Mouse (Mus musculus): ENCODE results near the gene Cxcr3. TPM values are rescaled to one million over a fixed set of nuclear protein-coding genes. Genes with fewer than 3 reads are reported as not detected.

The Cxcr3 gene
- 0.09 TPM in 1 of 2 replicates, not detected in the other for polyA plus RNA-seq (2016; fragmentation: Nextera tagmentation; extraction: Ambion mirVana)

DNA sequence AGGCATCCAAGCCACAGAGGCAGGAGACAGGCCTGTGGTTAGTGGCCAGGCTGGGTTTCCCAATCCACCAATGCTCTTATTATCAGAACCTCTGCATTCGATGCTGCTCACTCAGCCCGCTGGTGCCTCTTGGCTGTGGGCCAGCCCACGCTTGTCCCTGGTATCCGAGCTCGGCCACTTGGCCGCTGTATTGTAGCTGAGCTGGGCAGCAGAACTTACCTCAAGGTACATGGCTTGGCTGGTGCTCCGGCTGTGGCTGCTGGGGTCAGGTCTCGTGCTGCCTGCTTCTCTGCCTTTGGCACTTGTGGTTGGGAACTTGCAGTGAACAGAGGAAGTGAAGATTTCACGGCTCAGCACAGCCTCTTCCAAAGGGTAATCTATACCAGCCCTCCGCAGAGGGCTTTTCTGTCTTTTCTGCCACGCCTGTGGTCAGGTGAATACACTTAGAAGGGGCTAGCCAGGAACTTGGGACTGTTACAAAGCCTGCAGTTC, at the start of gene Cxcr3:
Gene Cxcr3 (minus strand): TSS at position 442 of the 492 bp plus-strand sequence.
- Histone ChIP-seq H3K27ac (ENCODE audit: poor library complexity, severe bottlenecking) (no peak within 1 kb of the TSS), H3K4me2 (no peak within 1 kb of the TSS), H3K9me3 (replicated peaks) (no peaks in the 10 kb centered on the region), H3K9ac (no peak within 1 kb of the TSS), H3K36me3 (no peaks in the 10 kb centered on the region), H3K4me3 (no peak within 1 kb of the TSS), H3K4me1 (replicated peaks) (0 out of 2 replicates have a peak, but pooled peaks cover 2% of the 10 kb centered on the region), H3K27me3 (replicated peaks) (peaks cover 55% of the 10 kb centered on the region)
- ATAC-seq (ENCODE audit: insufficient number of reproducible peaks, low FRiP score) = no peak
- WGBS = 55% methylated on average over 11 of the region's 11 CpGs

DNA sequence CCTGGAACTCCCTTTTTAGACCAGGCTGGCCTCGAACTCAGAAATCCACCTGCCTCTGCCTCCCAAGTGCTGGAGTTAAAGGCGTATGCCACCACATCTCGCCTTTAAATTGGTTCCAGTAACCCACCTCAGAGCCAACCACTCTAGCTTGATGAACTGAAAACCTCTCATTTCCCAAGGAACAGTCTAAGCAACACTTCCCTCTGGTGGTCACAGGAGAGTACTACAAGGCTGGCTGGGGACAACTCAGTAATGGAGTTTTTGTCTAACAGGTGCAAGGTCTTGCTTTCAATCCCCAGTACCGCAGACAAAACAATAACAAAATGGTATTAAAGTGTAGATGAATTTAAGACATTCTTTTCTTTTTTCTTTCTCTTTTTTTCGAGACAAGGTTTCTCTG, 38.0 kb upstream of the Cxcr3 start:
- 28% methylated on average over 5 of the region's 5 CpGs for WGBS
- Histone ChIP-seq H3K9ac (no peak overlapping the region), H3K4me1 (replicated peaks) (no peaks in the 10 kb centered on the region), H3K27me3 (replicated peaks) (peaks cover 33% of the 10 kb centered on the region), H3K36me3 (no peaks in the 10 kb centered on the region), H3K9me3 (replicated peaks) (no peaks in the 10 kb centered on the region), H3K27ac (ENCODE audit: poor library complexity, severe bottlenecking) (no peak overlapping the region), H3K4me3 (no peak overlapping the region), H3K4me2 (no peak overlapping the region)
- ATAC-seq (ENCODE audit: insufficient number of reproducible peaks, low FRiP score) = no peak

GRCm38 (mm10) chrX:101770307-101770706, 36.2 kb upstream of the Cxcr3 start:
- Histone ChIP-seq H3K4me3 (no peak overlapping the region), H3K9me3 (replicated peaks) (no peaks in the 10 kb centered on the region), H3K27me3 (replicated peaks) (peaks cover 33% of the 10 kb centered on the region), H3K9ac (no peak overlapping the region), H3K4me2 (no peak overlapping the region), H3K27ac (ENCODE audit: poor library complexity, severe bottlenecking) (no peak overlapping the region), H3K4me1 (replicated peaks) (no peaks in the 10 kb centered on the region), H3K36me3 (no peaks in the 10 kb centered on the region)
- no peak for ATAC-seq (ENCODE audit: insufficient number of reproducible peaks, low FRiP score)
- 43% methylated on average over 3 of the region's 3 CpGs for WGBS

DNA sequence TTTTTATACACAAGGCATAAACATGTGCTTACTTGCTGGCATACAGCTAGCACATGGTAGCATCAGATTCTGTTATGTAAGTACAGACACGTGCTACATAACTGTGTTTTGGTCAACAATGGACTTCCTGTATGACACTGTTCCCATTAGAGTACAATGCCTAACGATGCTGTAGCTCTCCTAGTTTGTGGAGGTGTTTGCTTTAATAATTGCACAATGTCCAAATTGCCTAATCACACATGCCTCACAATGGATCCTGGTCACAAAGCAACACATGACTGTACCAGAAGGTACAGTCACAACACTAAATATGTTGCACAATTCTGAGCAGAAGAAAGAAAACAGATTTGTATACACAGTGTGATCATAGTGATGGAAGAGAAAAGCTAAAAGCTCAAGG, 35.4 kb upstream of the Cxcr3 start:
- Histone ChIP-seq H3K36me3 (no peaks in the 10 kb centered on the region), H3K27me3 (replicated peaks) (peaks cover 31% of the 10 kb centered on the region), H3K9ac (no peak overlapping the region), H3K4me3 (no peak overlapping the region), H3K27ac (ENCODE audit: poor library complexity, severe bottlenecking) (no peak overlapping the region), H3K9me3 (replicated peaks) (no peaks in the 10 kb centered on the region), H3K4me2 (no peak overlapping the region), H3K4me1 (replicated peaks) (no peaks in the 10 kb centered on the region)
- ATAC-seq (ENCODE audit: insufficient number of reproducible peaks, low FRiP score) = no peak
- 46% methylated on average over 2 of the region's 2 CpGs for WGBS

DNA sequence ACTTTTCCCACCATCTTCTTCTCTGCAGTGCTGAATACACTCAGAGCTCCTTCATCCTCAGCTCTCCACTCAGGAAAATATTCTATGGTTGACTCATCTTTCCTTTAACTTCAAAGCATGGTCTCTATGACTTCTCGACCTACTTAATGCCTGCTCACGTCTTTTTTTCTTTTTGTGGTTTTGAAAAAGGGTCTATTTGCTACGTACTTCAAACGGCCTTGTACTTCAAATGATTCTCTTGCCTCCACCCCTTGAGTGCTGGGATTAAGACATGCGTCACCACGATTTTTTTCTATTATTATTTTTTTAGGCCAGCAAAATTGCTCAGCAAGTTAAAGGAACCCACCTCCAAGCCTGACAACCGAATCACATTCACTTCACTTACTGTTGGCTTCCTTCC, 33.2 kb upstream of the Cxcr3 start:
- Histone ChIP-seq H3K36me3 (no peaks in the 10 kb centered on the region), H3K9ac (no peak overlapping the region), H3K4me3 (no peak overlapping the region), H3K4me1 (replicated peaks) (no peaks in the 10 kb centered on the region), H3K4me2 (no peak overlapping the region), H3K27me3 (replicated peaks) (peaks cover 14% of the 10 kb centered on the region), H3K27ac (ENCODE audit: poor library complexity, severe bottlenecking) (no peak overlapping the region), H3K9me3 (replicated peaks) (no peaks in the 10 kb centered on the region)
- no peak for ATAC-seq (ENCODE audit: insufficient number of reproducible peaks, low FRiP score)
- WGBS = 62% methylated on average over 7 of the region's 7 CpGs

DNA sequence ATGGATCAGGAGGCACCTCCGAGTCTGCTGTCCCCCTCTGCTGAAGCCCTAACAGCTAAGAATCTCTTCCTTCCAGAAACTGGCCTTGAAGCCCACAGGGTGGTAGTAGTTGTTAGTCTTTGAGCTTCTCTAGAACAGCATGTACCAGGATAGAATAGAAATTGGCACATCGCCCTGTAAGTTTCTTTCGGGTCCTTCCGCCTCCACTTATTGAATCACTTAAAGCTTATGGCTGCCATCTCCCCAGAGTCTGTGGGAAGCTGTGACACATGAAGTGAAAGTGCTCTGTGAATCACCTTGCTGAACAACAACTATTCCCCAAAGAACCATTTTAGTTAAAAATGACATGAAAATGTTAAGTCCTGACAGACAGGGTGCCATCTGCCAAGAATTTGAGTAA, 31.0 kb upstream of the Cxcr3 start:
- peaks cover 12% of the 10 kb centered on the region; the same call in 1 of the 2 replicates for H3K27me3 ChIP-seq (replicated peaks)
- H3K9me3 ChIP-seq (replicated peaks) = no peaks in the 10 kb centered on the region
- no peak overlapping the region for H3K27ac ChIP-seq (ENCODE audit: poor library complexity, severe bottlenecking)
- no peak overlapping the region for H3K4me2 ChIP-seq
- H3K4me1 ChIP-seq (replicated peaks) = no peaks in the 10 kb centered on the region
- no peak overlapping the region for H3K9ac ChIP-seq
- H3K4me3 ChIP-seq = no peak overlapping the region
- H3K36me3 ChIP-seq = no peaks in the 10 kb centered on the region
- ATAC-seq (ENCODE audit: insufficient number of reproducible peaks, low FRiP score) = no peak
- 88% methylated on average over 4 of the region's 4 CpGs for WGBS

GRCm38 (mm10) chrX:101764621-101765020, 30.6 kb upstream of the Cxcr3 start:
- no peak for ATAC-seq (ENCODE audit: insufficient number of reproducible peaks, low FRiP score)
- Histone ChIP-seq H3K27ac (ENCODE audit: poor library complexity, severe bottlenecking) (no peak overlapping the region), H3K9me3 (replicated peaks) (no peaks in the 10 kb centered on the region), H3K9ac (no peak overlapping the region), H3K4me3 (no peak overlapping the region), H3K4me1 (replicated peaks) (no peaks in the 10 kb centered on the region), H3K4me2 (no peak overlapping the region), H3K27me3 (replicated peaks) (peaks cover 12% of the 10 kb centered on the region; the same call in 1 of the 2 replicates), H3K36me3 (no peaks in the 10 kb centered on the region)
- 68% methylated on average over 5 of the region's 5 CpGs for WGBS

GRCm38 (mm10) chrX:101754478-101754877, 20.4 kb upstream of the Cxcr3 start:
- Histone ChIP-seq H3K4me2 (no peak overlapping the region), H3K27me3 (replicated peaks) (peaks cover 11% of the 10 kb centered on the region; the same call in 1 of the 2 replicates)

GRCm38 (mm10) chrX:101750144-101750543, 16.1 kb upstream of the Cxcr3 start:
- H3K4me1 ChIP-seq (replicated peaks) = no peaks in the 10 kb centered on the region

More at GRCm38 (mm10) chrX:101754478-101754877, 20.4 kb upstream of the Cxcr3 start:
- no peak for ATAC-seq (ENCODE audit: insufficient number of reproducible peaks, low FRiP score)
- H3K4me3 ChIP-seq = no peak overlapping the region
- no peak overlapping the region for H3K9ac ChIP-seq
- H3K27ac ChIP-seq (ENCODE audit: poor library complexity, severe bottlenecking) = no peak overlapping the region
- WGBS = 68% methylated on average over 5 of the region's 5 CpGs
- H3K36me3 ChIP-seq = no peaks in the 10 kb centered on the region
- no peaks in the 10 kb centered on the region for H3K9me3 ChIP-seq (replicated peaks)
- H3K4me1 ChIP-seq (replicated peaks) = no peaks in the 10 kb centered on the region

GRCm38 (mm10) chrX:101741064-101741433, 7.0 kb upstream of the Cxcr3 start:
- Histone ChIP-seq H3K4me3 (no peak overlapping the region), H3K27me3 (replicated peaks) (peaks cover 21% of the 10 kb centered on the region), H3K4me1 (replicated peaks) (no peaks in the 10 kb centered on the region), H3K4me2 (no peak overlapping the region), H3K36me3 (no peaks in the 10 kb centered on the region), H3K9ac (no peak overlapping the region), H3K27ac (ENCODE audit: poor library complexity, severe bottlenecking) (no peak overlapping the region), H3K9me3 (replicated peaks) (no peaks in the 10 kb centered on the region)
- ATAC-seq (ENCODE audit: insufficient number of reproducible peaks, low FRiP score) = no peak
- WGBS = 74% methylated on average over 2 of the region's 2 CpGs

More at GRCm38 (mm10) chrX:101750144-101750543, 16.1 kb upstream of the Cxcr3 start:
- ATAC-seq (ENCODE audit: insufficient number of reproducible peaks, low FRiP score) = no peak
- Histone ChIP-seq H3K27ac (ENCODE audit: poor library complexity, severe bottlenecking) (no peak overlapping the region), H3K4me3 (no peak overlapping the region), H3K4me2 (no peak overlapping the region), H3K9me3 (replicated peaks) (no peaks in the 10 kb centered on the region), H3K27me3 (replicated peaks) (peaks cover 7% of the 10 kb centered on the region; the same call in 1 of the 2 replicates), H3K9ac (no peak overlapping the region), H3K36me3 (no peaks in the 10 kb centered on the region)
- 64% methylated on average over 4 of the region's 4 CpGs for WGBS

DNA sequence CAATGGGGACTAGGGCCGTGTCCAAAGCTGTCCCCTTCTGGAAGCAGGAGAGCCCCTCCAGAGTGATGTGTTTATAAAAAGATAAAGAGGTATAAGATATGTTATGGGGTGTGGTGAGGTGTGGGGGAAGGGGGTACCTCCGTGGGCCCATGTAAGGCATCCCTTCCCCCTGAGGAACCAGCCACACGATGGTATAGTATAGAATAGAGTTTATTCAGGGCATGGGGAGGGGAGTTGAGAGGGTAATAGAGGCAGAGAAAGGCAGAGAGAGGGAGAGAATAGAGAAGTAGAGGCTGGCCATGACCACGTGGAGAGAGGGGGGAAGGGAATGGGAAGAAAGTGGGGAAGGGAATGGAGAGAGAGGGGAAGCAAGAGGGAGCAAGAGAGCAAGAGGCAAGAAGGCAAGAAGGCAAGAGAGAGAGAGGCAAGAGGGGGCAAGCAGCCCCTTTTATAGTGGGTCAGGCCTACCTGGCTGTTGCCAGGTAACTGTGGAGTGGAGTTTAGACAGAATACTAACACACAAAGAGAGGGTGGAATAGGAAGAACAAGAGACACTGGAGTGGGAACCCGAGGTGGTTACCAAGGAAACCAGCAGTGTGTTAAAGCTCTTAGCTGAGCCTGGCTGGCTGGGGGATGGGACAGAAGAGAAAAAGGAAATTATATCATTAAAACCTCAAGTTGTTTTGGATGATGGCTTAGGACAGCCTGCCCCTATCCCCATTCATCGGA, 6.4 kb upstream of the Cxcr3 start:
- Histone ChIP-seq H3K36me3 (no peaks in the 10 kb centered on the region), H3K4me2 (no peak overlapping the region), H3K9me3 (replicated peaks) (no peaks in the 10 kb centered on the region), H3K27ac (ENCODE audit: poor library complexity, severe bottlenecking) (no peak overlapping the region), H3K4me3 (no peak overlapping the region), H3K9ac (no peak overlapping the region), H3K27me3 (replicated peaks) (peaks cover 24% of the 10 kb centered on the region), H3K4me1 (replicated peaks) (no peaks in the 10 kb centered on the region)
- WGBS = 47% methylated on average over 6 of the region's 6 CpGs
- ATAC-seq (ENCODE audit: insufficient number of reproducible peaks, low FRiP score) = no peak

All from heart, embryonic 12.5 days (tissue).